Mouse (Mus musculus): ENCODE data around the gene Acacb. TPM values are rescaled to one million over a fixed set of nuclear protein-coding genes. Genes with fewer than 3 reads are reported as not detected.

Gene Acacb
- total and polyA plus RNA-seq, 3 experiments = 3.9 to 16.3 (median 13.4) TPM

GRCm38 (mm10) chr5:114102807-114103206 lies 43.5 kb upstream of the Acacb start:
- Histone ChIP-seq H3K27ac (ENCODE audit: insufficient read depth, low read depth) (no peak overlapping the region), H3K4me2 (ENCODE audit: insufficient read depth, low read depth, poor library complexity, severe bottlenecking) (no peak overlapping the region), H3K4me3 (replicated peaks in 1 of 3; ENCODE audit: low read depth in 2 of 3, low read length in 2 of 3, poor library complexity in 1 of 3) (no peak overlapping the region), H3K27me3 (replicated peaks) (peaks cover 9% of the 10 kb centered on the region), H3K79me2 (replicated peaks; ENCODE audit: control insufficient read depth, extremely low read depth, insufficient read depth, poor library complexity, severe bottlenecking) (peaks cover 11% of the 10 kb centered on the region), H3K36me3 (replicated peaks in 1 of 2; ENCODE audit: control insufficient read depth in 1 of 2, insufficient read depth in 1 of 2, low read length in 1 of 2) (peaks cover 36 to 56% of the 10 kb centered on the region in 2 experiments), H3K9ac (ENCODE audit: insufficient read depth, low read depth) (no peak overlapping the region), H3K9me3 (replicated peaks; ENCODE audit: low read length) (no peaks in the 10 kb centered on the region), H3K4me1 (ENCODE audit: control insufficient read depth in 1 of 2, insufficient read depth in 2 of 2) (peaks cover 11 to 20% of the 10 kb centered on the region in 2 experiments)
- no peak for DNase-seq (ENCODE audit: extremely low read depth)
- in situ Hi-C loops (cut with MboI; ENCODE audit: low pct_ligation_motif_present, low pct_unique_long_range_greater_than_20kb, low sequenced_read_pairs) = no loop called here
- dilution Hi-C loops (cut with MboI; ENCODE audit: extremely low pct_ligation_motif_present, extremely low pct_unique_long_range_greater_than_20kb, low sequenced_read_pairs) = no loop called here
- TF ChIP-seq GABPA (IDR thresholded peaks at IDR 0.05; ENCODE audit: insufficient replicate concordance, low read depth, low read length) (no peak), NELFE (IDR thresholded peaks at IDR 0.05; ENCODE audit: low read depth, low read length) (no peak), KAT2A (IDR thresholded peaks at IDR 0.05; ENCODE audit: insufficient replicate concordance, low read length) (no peak), MAZ (IDR thresholded peaks at IDR 0.05; ENCODE audit: low read depth, low read length) (no peak), CTCF (conservative IDR thresholded peaks at IDR 0.05 in 1 of 2, IDR thresholded peaks at IDR 0.05 in 1 of 2; ENCODE audit: low read depth in 2 of 2, low read length in 2 of 2) (no peak), TCF12 (IDR thresholded peaks at IDR 0.05; ENCODE audit: low read depth, low read length) (no peak), USF1 (IDR thresholded peaks at IDR 0.05; ENCODE audit: low read depth, low read length) (no peak), JUN (IDR thresholded peaks at IDR 0.05; ENCODE audit: insufficient read depth, low read depth, low read length) (no peak), HCFC1 (IDR thresholded peaks at IDR 0.05; ENCODE audit: low read depth, low read length) (no peak), CHD2 (IDR thresholded peaks at IDR 0.05; ENCODE audit: low read length) (no peak), ZNF384 (IDR thresholded peaks at IDR 0.05; ENCODE audit: low read depth, low read length) (no peak), BHLHE40 (IDR thresholded peaks at IDR 0.05; ENCODE audit: low read depth, low read length) (no peak), JUND (conservative IDR thresholded peaks at IDR 0.05; ENCODE audit: low read depth, low read length) (no peak), SMC3 (IDR thresholded peaks at IDR 0.05; ENCODE audit: low read depth, low read length) (no peak), IRF4 (IDR thresholded peaks at IDR 0.05; ENCODE audit: low read depth, low read length) (no peak), ELF1 (IDR thresholded peaks at IDR 0.05; ENCODE audit: low read depth, low read length) (no peak), RAD21 (IDR thresholded peaks at IDR 0.05; ENCODE audit: low read depth, low read length) (no peak), ETS1 (conservative IDR thresholded peaks at IDR 0.05; ENCODE audit: low read depth, low read length) (no peak)

GRCm38 (mm10) chr5:114106391-114106935 lies 39.9 kb upstream of the Acacb start:
- TF ChIP-seq IRF4 (IDR thresholded peaks at IDR 0.05; ENCODE audit: low read depth, low read length) (no peak), ELF1 (IDR thresholded peaks at IDR 0.05; ENCODE audit: low read depth, low read length) (no peak), CHD1 (IDR thresholded peaks at IDR 0.05; ENCODE audit: low read depth, low read length) (no peak), JUN (IDR thresholded peaks at IDR 0.05; ENCODE audit: insufficient read depth, low read depth, low read length) (no peak), NRF1 (IDR thresholded peaks at IDR 0.05; ENCODE audit: low read depth, low read length) (no peak), SIN3A (IDR thresholded peaks at IDR 0.05; ENCODE audit: low read length) (no peak), CHD2 (IDR thresholded peaks at IDR 0.05; ENCODE audit: low read length) (no peak), MAX (IDR thresholded peaks at IDR 0.05; ENCODE audit: low read length) (no peak), TCF12 (IDR thresholded peaks at IDR 0.05; ENCODE audit: low read depth, low read length) (no peak), ZNF384 (IDR thresholded peaks at IDR 0.05; ENCODE audit: low read depth, low read length) (no peak), ZMIZ1 (IDR thresholded peaks at IDR 0.05; ENCODE audit: low read depth, low read length) (no peak)
- in situ Hi-C loops (cut with MboI; ENCODE audit: low pct_ligation_motif_present, low pct_unique_long_range_greater_than_20kb, low sequenced_read_pairs) = loop anchor here (5.0 kb wide), 1 partner anchor 34 kb away; no protein-coding TSS in a partner anchor

More at GRCm38 (mm10) chr5:114106391-114106935, 39.9 kb upstream of the Acacb start:
- Histone ChIP-seq H3K4me2 (ENCODE audit: insufficient read depth, low read depth, poor library complexity, severe bottlenecking) (no peak overlapping the region), H3K27ac (ENCODE audit: insufficient read depth, low read depth) (no peak overlapping the region), H3K9me3 (replicated peaks; ENCODE audit: low read length) (peaks cover 17% of the 10 kb centered on the region), H3K4me1 (ENCODE audit: control insufficient read depth in 1 of 2, insufficient read depth in 2 of 2) (peaks cover 0 to 9% of the 10 kb centered on the region in 2 experiments; a peak in 2 of 4 replicates), H3K36me3 (replicated peaks in 1 of 2; ENCODE audit: control insufficient read depth in 1 of 2, insufficient read depth in 1 of 2, low read length in 1 of 2) (peaks cover 69 to 92% of the 10 kb centered on the region in 2 experiments), H3K4me3 (replicated peaks in 1 of 3; ENCODE audit: low read depth in 2 of 3, low read length in 2 of 3, poor library complexity in 1 of 3) (no peak overlapping the region), H3K27me3 (replicated peaks) (no peaks in the 10 kb centered on the region), H3K79me2 (replicated peaks; ENCODE audit: control insufficient read depth, extremely low read depth, insufficient read depth, poor library complexity, severe bottlenecking) (0 out of 2 replicates have a peak, but pooled peaks cover 3% of the 10 kb centered on the region), H3K9ac (ENCODE audit: insufficient read depth, low read depth) (no peak overlapping the region)
- dilution Hi-C loops (cut with MboI; ENCODE audit: extremely low pct_ligation_motif_present, extremely low pct_unique_long_range_greater_than_20kb, low sequenced_read_pairs) = no loop called here
- no peak for DNase-seq (ENCODE audit: extremely low read depth)
